Mouse (Mus musculus) limb, embryonic 14.5 days (tissue): ENCODE results near the gene Tmem269. TPM values are rescaled to one million over a fixed set of nuclear protein-coding genes. Genes with fewer than 3 reads are reported as not detected.

Experiments
- ATAC-seq: fragments of 200-750 bp; cut with Nextera tagmentation; 2 replicates; pipeline ENCODE4 v1.8.0; 2017; ENCODE audit warnings: low read depth, moderate number of reproducible peaks, moderate TSS enrichment; ENCODE audit not compliant: low FRiP score
- DNase-seq: peaks from one replicate; pipeline ENCODE4 v3.0.0-alpha.2; 2015; ENCODE audit warnings: low spot score
- H3K27ac ChIP-seq: fragments of 300-500 bp; sonication (generic); replicated peaks from 2 replicates; pipeline ENCODE4 v1.5.1; 2014; ENCODE audit warnings: low read depth, mild to moderate bottlenecking, low read length, moderate library complexity, mixed read lengths
- H3K27me3 ChIP-seq: fragments of 300-500 bp; sonication (generic); 2 replicates; pipeline ENCODE4 v1.6.1; 2014; ENCODE audit warnings: low read length, mixed read lengths; ENCODE audit not compliant: control insufficient read depth, insufficient read depth
- H3K36me3 ChIP-seq: fragments of 300-500 bp; sonication (generic); 2 replicates; pipeline ENCODE4 v1.6.1; 2014; ENCODE audit warnings: mild to moderate bottlenecking, low read length, moderate library complexity, mixed read lengths; ENCODE audit not compliant: control insufficient read depth, insufficient read depth
- H3K4me1 ChIP-seq: fragments of 300-500 bp; sonication (generic); 2 replicates; pipeline ENCODE4 v1.6.1; 2014; ENCODE audit warnings: antibody characterized with exemption, low read length, mixed read lengths; ENCODE audit not compliant: control insufficient read depth, insufficient read depth
- H3K4me2 ChIP-seq: fragments of 300-500 bp; sonication (generic); replicated peaks from 2 replicates; pipeline ENCODE4 v1.6.1; 2014; ENCODE audit warnings: low read depth, mild to moderate bottlenecking, low read length, moderate library complexity; ENCODE audit not compliant: severe bottlenecking
- H3K4me3 ChIP-seq: fragments of 300-500 bp; sonication (generic); replicated peaks from 2 replicates; pipeline ENCODE4 v1.5.1; 2014; ENCODE audit warnings: low read length
- H3K9ac ChIP-seq: fragments of 300-500 bp; sonication (generic); 2 replicates; pipeline ENCODE4 v1.6.1; 2014; ENCODE audit warnings: mild to moderate bottlenecking, low read depth, low read length, moderate library complexity; ENCODE audit not compliant: severe bottlenecking
- H3K9me3 ChIP-seq: fragments of 300-500 bp; sonication (generic); 2 replicates; pipeline ENCODE4 v1.6.1; 2016; ENCODE audit warnings: low read length; ENCODE audit not compliant: control insufficient read depth
- POLR2A ChIP-seq: fragments of 200-500 bp; IDR thresholded peaks from 2 replicates; pipeline ENCODE4 v1.8.0; 2012; ENCODE audit warnings: inconsistent platforms, mild to moderate bottlenecking, moderate library complexity, borderline replicate concordance; ENCODE audit not compliant: insufficient read depth, insufficient read length; ENCODE audit errors: extremely low read depth
- WGBS: fragments of 180-500 bp; shearing (Covaris S2); extraction: QIAGEN DNeasy Blood & Tissue Kit; methylation state at CpG from one replicate; pipeline ENCODE4 v1.1.7; 2014; 5-methylcytosine and 5-hydroxymethylcytosine counted together
- polyA plus RNA-seq, 2 experiments: library from polyadenylated mRNA; depleted of rRNA in 1 of 2; stranded (reverse) in 1 of 2; unstranded in 1 of 2; fragments of >200 nt; fragmentation: Nextera tagmentation in 1 of 2; extraction: Ambion mirVana in 1 of 2; gene quantifications; 2 replicates each; pipeline versions ENCODE4 v1.2.1 to v1.2.3; 2012 to 2014

Gene Tmem269
- polyA plus RNA-seq, 2 experiments = 0.11 TPM; not detected in 1

GRCm38 (mm10) chr4:119189392-119189791 lies 28.6 kb downstream of the Tmem269 start:
- no peak for TF ChIP-seq POLR2A
- Histone ChIP-seq H3K4me3 (no peak overlapping the region), H3K9ac (no peak overlapping the region), H3K4me1 (no peaks in the 10 kb centered on the region), H3K9me3 (no peaks in the 10 kb centered on the region), H3K4me2 (no peak overlapping the region), H3K27ac (no peak overlapping the region), H3K27me3 (no peaks in the 10 kb centered on the region), H3K36me3 (no peaks in the 10 kb centered on the region)
- DNase-seq = no peak
- WGBS = 74% methylated on average over 6 of the region's 6 CpGs
- ATAC-seq = no peak

GRCm38 (mm10) chr4:119188060-119188785 lies 29.8 kb downstream of the Tmem269 start:
- H3K27ac ChIP-seq = no peak overlapping the region
- no peak for ATAC-seq
- H3K4me3 ChIP-seq = no peak overlapping the region
- no peaks in the 10 kb centered on the region for H3K36me3 ChIP-seq
- no peaks in the 10 kb centered on the region for H3K4me1 ChIP-seq
- 52% methylated on average over 11 of the region's 11 CpGs for WGBS
- TF ChIP-seq POLR2A = no peak
- no peak for DNase-seq
- no peak overlapping the region for H3K9ac ChIP-seq
- no peaks in the 10 kb centered on the region for H3K27me3 ChIP-seq
- no peaks in the 10 kb centered on the region for H3K9me3 ChIP-seq
- H3K4me2 ChIP-seq = no peak overlapping the region

- no peaks in the 10 kb centered on the region for H3K36me3 ChIP-seq
- H3K4me1 ChIP-seq = no peaks in the 10 kb centered on the region
- WGBS = 79% methylated on average over 4 of the region's 4 CpGs
- H3K9ac ChIP-seq = no peak overlapping the region
- ATAC-seq (no peak), DNase-seq (no peak)
- no peak overlapping the region for H3K4me2 ChIP-seq
- H3K27me3 ChIP-seq = no peaks in the 10 kb centered on the region
- H3K4me3 ChIP-seq = no peak overlapping the region
- TF ChIP-seq POLR2A = no peak
- no peak overlapping the region for H3K27ac ChIP-seq
- no peaks in the 10 kb centered on the region for H3K9me3 ChIP-seq
Measured at GRCm38 (mm10) chr4:119185771-119186170, 32.2 kb downstream of the Tmem269 start.

GRCm38 (mm10) chr4:119183525-119183924 lies 34.5 kb downstream of the Tmem269 start:
- Histone ChIP-seq H3K4me1 (no peaks in the 10 kb centered on the region), H3K27me3 (no peaks in the 10 kb centered on the region), H3K9ac (no peak overlapping the region), H3K4me2 (no peak overlapping the region), H3K36me3 (no peaks in the 10 kb centered on the region), H3K27ac (no peak overlapping the region), H3K4me3 (no peak overlapping the region), H3K9me3 (no peaks in the 10 kb centered on the region)
- no peak for ATAC-seq
- no peak for DNase-seq
- no peak for TF ChIP-seq POLR2A
- 48% methylated on average over 1 of the region's 1 CpGs for WGBS

GRCm38 (mm10) chr4:119181456-119181855 lies 36.6 kb downstream of the Tmem269 start:
- no peak for ATAC-seq
- H3K9me3 ChIP-seq = no peaks in the 10 kb centered on the region
- H3K4me3 ChIP-seq = no peak overlapping the region
- no peaks in the 10 kb centered on the region for H3K4me1 ChIP-seq
- H3K27ac ChIP-seq = no peak overlapping the region
- no peak for DNase-seq
- 83% methylated on average over 9 of the region's 9 CpGs for WGBS
- no peaks in the 10 kb centered on the region for H3K27me3 ChIP-seq
- no peak for TF ChIP-seq POLR2A
- H3K9ac ChIP-seq = no peak overlapping the region
- no peaks in the 10 kb centered on the region for H3K36me3 ChIP-seq
- no peak overlapping the region for H3K4me2 ChIP-seq

GRCm38 (mm10) chr4:119180133-119180707 lies 37.8 kb downstream of the Tmem269 start:
- Histone ChIP-seq H3K4me2 (no peak overlapping the region), H3K9me3 (no peaks in the 10 kb centered on the region), H3K27ac (no peak overlapping the region), H3K9ac (no peak overlapping the region), H3K36me3 (no peaks in the 10 kb centered on the region), H3K4me1 (no peaks in the 10 kb centered on the region), H3K4me3 (no peak overlapping the region), H3K27me3 (no peaks in the 10 kb centered on the region)
- no peak for TF ChIP-seq POLR2A
- DNase-seq (no peak), ATAC-seq (no peak)
- 59% methylated on average over 4 of the region's 4 CpGs for WGBS
